Comparison of ENCODE assay signal across 9 mouse cellular contexts in genomic region chr12:84180090-84180489, GRCm38 (mm10). TPM values are rescaled to one million over a fixed set of nuclear protein-coding genes. Genes with fewer than 3 reads are reported as not detected.
DNase-seq lines count a peak whose midpoint lies in the region; ATAC-seq and TF ChIP-seq lines count a peak whose summit lies in the region.
"Had no signal": no experiment of that assay in that cellular context is flagged by ENCODE, and none has a peak within 500 bp of the region (broad histone marks: within the 10 kb centered on the region; RNA-seq: fewer than 3 reads in every experiment).

No protein-coding gene starts in this region.

- peak overlapping the region; percentile 54; the same call in 1 of the 2 replicates for H3K4me2 ChIP-seq in heart, embryonic 13.5 days
- H3K4me2 ChIP-seq in hindbrain, embryonic 13.5 days: no peak overlapping the region

- WGBS in heart, embryonic 13.5 days: 49% methylated on average over 3 of the region's 3 CpGs
- 67% methylated on average over 3 of the region's 3 CpGs for WGBS in hindbrain, embryonic 13.5 days
- WGBS in small intestine, adult 2 months: 30% methylated on average over 3 of the region's 3 CpGs

- H3K9me3 ChIP-seq in heart, embryonic 13.5 days: no peaks in the 10 kb centered on the region
- no peaks in the 10 kb centered on the region for H3K9me3 ChIP-seq in megakaryocyte, embryonic 14.5 days
- H3K9me3 ChIP-seq in hindbrain, embryonic 13.5 days: no peaks in the 10 kb centered on the region

- no peak for TF ChIP-seq CTCF in small intestine, adult 2 months (IDR thresholded peaks at IDR 0.05; ENCODE audit: extremely low read depth, insufficient read length, insufficient replicate concordance, low read depth, low read length)

- H3K36me3 ChIP-seq in heart, embryonic 13.5 days: no peaks in the 10 kb centered on the region
- H3K36me3 ChIP-seq in megakaryocyte, embryonic 14.5 days (replicated peaks; ENCODE audit: low read length): peaks cover 32% of the 10 kb centered on the region
- H3K36me3 ChIP-seq in hindbrain, embryonic 13.5 days: no peaks in the 10 kb centered on the region
- no peaks in the 10 kb centered on the region for H3K36me3 ChIP-seq in small intestine, adult 2 months (ENCODE audit: control insufficient read depth, insufficient read depth, low read length)

- H3K27me3 ChIP-seq in heart, embryonic 13.5 days (replicated peaks): no peaks in the 10 kb centered on the region
- H3K27me3 ChIP-seq in megakaryocyte, embryonic 14.5 days (replicated peaks): no peaks in the 10 kb centered on the region
- no peaks in the 10 kb centered on the region for H3K27me3 ChIP-seq in hindbrain, embryonic 13.5 days
- H3K27me3 ChIP-seq in small intestine, adult 2 months (ENCODE audit: control insufficient read depth, insufficient read depth, low read length): no peaks in the 10 kb centered on the region

- no peak for DNase-seq in heart, postnatal 14 days
- no peak for DNase-seq in gastrocnemius, postnatal 10 days
- no peak for DNase-seq in thymus, postnatal 0 days (ENCODE audit: low spot score)
- DNase-seq: embryo, embryonic 11 days had no signal

- ATAC-seq in heart, embryonic 13.5 days (ENCODE audit: extremely low read depth, insufficient number of reproducible peaks, low FRiP score, low TSS enrichment): no peak
- ATAC-seq in megakaryocyte, adult 5-6 weeks (ENCODE audit: poor library complexity, severe bottlenecking): no peak
- ATAC-seq in hindbrain, embryonic 13.5 days (ENCODE audit: low FRiP score): no peak

- intact Hi-C loops in heart, postnatal 14 days (cut with DNase I): no loop called here

- H3K4me3 ChIP-seq in heart, embryonic 13.5 days: peak overlapping the region; percentile 9; the same call in 1 of the 2 replicates
- H3K4me3 ChIP-seq in megakaryocyte, embryonic 14.5 days (replicated peaks): peak overlapping the region; percentile 70
- H3K4me3 ChIP-seq in hindbrain, embryonic 13.5 days: no peak overlapping the region
- H3K4me3 ChIP-seq in small intestine, adult 2 months (ENCODE audit: low read depth, low read length): peak overlapping the region; percentile 13; the same call in 1 of the 2 replicates

- peaks cover 78% of the 10 kb centered on the region for H3K4me1 ChIP-seq in heart, embryonic 13.5 days
- H3K4me1 ChIP-seq in megakaryocyte, embryonic 14.5 days: peaks cover 89% of the 10 kb centered on the region
- peaks cover 72% of the 10 kb centered on the region for H3K4me1 ChIP-seq in hindbrain, embryonic 13.5 days (replicated peaks)
- peaks cover 64% of the 10 kb centered on the region for H3K4me1 ChIP-seq in small intestine, adult 2 months (ENCODE audit: control insufficient read depth, insufficient read depth, insufficient read length, low read length)

- H3K9ac ChIP-seq in heart, embryonic 13.5 days: peak overlapping the region; percentile 54
- no peak overlapping the region for H3K9ac ChIP-seq in hindbrain, embryonic 13.5 days

- no peak; the same call in 1 of the 2 replicates for TF ChIP-seq POLR2A in small intestine, adult 2 months (IDR thresholded peaks at IDR 0.05; ENCODE audit: low read depth, low read length)

- peak overlapping the region; percentile 85 for H3K27ac ChIP-seq in heart, embryonic 13.5 days (replicated peaks)
- 0 out of 2 replicates have a peak overlapping the region, but pooled peaks have one; percentile 41 for H3K27ac ChIP-seq in hindbrain, embryonic 13.5 days
- H3K27ac ChIP-seq in small intestine, adult 2 months (ENCODE audit: insufficient read depth, low read depth, low read length): peak overlapping the region; percentile 85

RNA-seq across cellular contexts. Expression of gene Pnma1, which starts 31.8 kb away (rescaled TPM):
- polyA plus RNA-seq in heart, embryonic 13.5 days (2015; fragmentation: Nextera tagmentation; extraction: Ambion mirVana): 0.48 and 0.65 TPM in 2 replicates
- under 1 TPM; 0.17 to 0.31 TPM for total RNA-seq in heart, postnatal 14 days (2021)
- 0.04 TPM in 1 of 2 replicates, not detected in the other for polyA plus RNA-seq in megakaryocyte, embryonic 14.5 days (2012; ENCODE audit: insufficient read depth, low replicate concordance)
- total RNA-seq in megakaryocyte, adult 5-6 weeks (2015): 0.32 and 0.65 TPM in 2 replicates
- total RNA-seq in megakaryocyte, adult 5-6 weeks (2017): 0.16 and 0.73 TPM in 2 replicates
- 3.5 and 3.8 TPM in 2 replicates for polyA plus RNA-seq in hindbrain, embryonic 13.5 days (2015; fragmentation: Nextera tagmentation; extraction: Ambion mirVana)
- 0.10 and 0.33 TPM in 2 replicates for polyA plus RNA-seq in small intestine, adult 2 months (2012; rRNA removed)
- total RNA-seq in gastrocnemius, postnatal 10 days (2021): under 1 TPM; 0.23 to 0.54 TPM
- 0.18 and 0.22 TPM in 2 replicates for polyA plus RNA-seq in thymus, postnatal 0 days (2015; fragmentation: Nextera tagmentation; extraction: Ambion mirVana)

RNA-seq across cellular contexts. Expression of gene Elmsan1, which starts 38.6 kb away (rescaled TPM):
- polyA plus RNA-seq in heart, embryonic 13.5 days (2015; fragmentation: Nextera tagmentation; extraction: Ambion mirVana): 6.8 and 7.3 TPM in 2 replicates
- 10 to 100 TPM; 15.7 to 16.9 TPM for total RNA-seq in heart, postnatal 14 days (2021)
- 9.8 and 10.1 TPM in 2 replicates for polyA plus RNA-seq in megakaryocyte, embryonic 14.5 days (2012; ENCODE audit: insufficient read depth, low replicate concordance)
- 24.6 and 27.0 TPM in 2 replicates for total RNA-seq in megakaryocyte, adult 5-6 weeks (2015)
- total RNA-seq in megakaryocyte, adult 5-6 weeks (2017): 17.0 and 25.0 TPM in 2 replicates
- polyA plus RNA-seq in hindbrain, embryonic 13.5 days (2015; fragmentation: Nextera tagmentation; extraction: Ambion mirVana): 4.5 and 5.1 TPM in 2 replicates
- polyA plus RNA-seq in small intestine, adult 2 months (2012; rRNA removed): 8.9 and 25.9 TPM in 2 replicates
- 10 to 100 TPM; 15.6 to 18.5 TPM for total RNA-seq in gastrocnemius, postnatal 10 days (2021)
- 5.1 and 6.3 TPM in 2 replicates for polyA plus RNA-seq in thymus, postnatal 0 days (2015; fragmentation: Nextera tagmentation; extraction: Ambion mirVana)
